Mouse (Mus musculus) embryonic fibroblast, embryonic 13.5 days (primary cell): ENCODE measurements around the gene Zscan10. TPM values are rescaled to one million over a fixed set of nuclear protein-coding genes. Genes with fewer than 3 reads are reported as not detected.

ENCODE experiments used
- H3K27ac ChIP-seq: 2 replicates; pipeline ENCODE4 v1.5.1; 2012; ENCODE audit warnings: low read length, control low read depth, inconsistent platforms; ENCODE audit not compliant: insufficient read depth
- H3K4me1 ChIP-seq: 2 replicates; pipeline ENCODE4 v1.6.1; 2011; ENCODE audit warnings: low read length; ENCODE audit not compliant: control insufficient read depth, insufficient read depth
- H3K4me3 ChIP-seq: 2 replicates; pipeline ENCODE4 v1.5.1; 2011; ENCODE audit warnings: mild to moderate bottlenecking, control low read depth, low read length; ENCODE audit not compliant: insufficient read depth
- CTCF ChIP-seq: IDR thresholded peaks from 2 replicates; pipeline ENCODE4 v1.5.1; 2011; ENCODE audit warnings: mild to moderate bottlenecking, control low read depth, low read length, moderate library complexity, borderline replicate concordance; ENCODE audit not compliant: insufficient read depth
- POLR2A ChIP-seq: IDR thresholded peaks from 2 replicates; pipeline ENCODE4 v1.6.1; 2011; ENCODE audit warnings: low read depth, mild to moderate bottlenecking, control low read depth, low read length, moderate library complexity
- polyA plus RNA-seq: library from polyadenylated mRNA; stranded (reverse); fragments of >200 nt; gene quantifications from 2 replicates; pipeline ENCODE4 v1.2.4, GENCODE M21; 2011; ENCODE audit warnings: low read depth; ENCODE audit not compliant: missing spikeins, insufficient read length

Gene Zscan10
- polyA plus RNA-seq, 1 experiment, result not detected

GRCm38 (mm10) chr17:23603542-23603941 lies 2.9 kb downstream of the Zscan10 start:
- TF ChIP-seq CTCF (no peak), POLR2A (no peak)
- no peak overlapping the region for H3K4me3 ChIP-seq
- H3K4me1 ChIP-seq, result no peaks in the 10 kb centered on the region
- no peak overlapping the region for H3K27ac ChIP-seq

DNA sequence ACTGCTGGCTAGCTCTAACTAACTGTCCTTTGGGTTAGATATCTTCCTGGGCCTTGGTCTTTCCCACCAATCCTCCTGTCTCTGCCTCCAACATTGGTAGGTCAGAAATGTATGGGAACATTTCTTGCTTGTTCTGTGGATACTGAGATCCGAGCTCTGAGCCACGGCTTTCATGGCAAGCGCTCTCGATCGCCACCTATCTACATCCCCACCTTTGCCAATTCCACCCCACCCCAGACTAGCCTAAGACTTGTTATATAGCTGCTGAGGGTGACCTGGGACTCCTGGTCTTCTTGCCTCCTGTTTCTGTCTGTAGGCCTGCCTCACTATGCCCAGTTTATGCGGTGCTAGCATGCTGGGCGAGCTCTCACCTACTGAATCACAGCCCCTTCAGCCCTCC lies 3.7 kb downstream of the Zscan10 start:
- H3K4me3 ChIP-seq, result no peak overlapping the region
- H3K4me1 ChIP-seq, result no peaks in the 10 kb centered on the region
- no peak for TF ChIP-seq POLR2A
- no peak for TF ChIP-seq CTCF
- no peak overlapping the region for H3K27ac ChIP-seq

GRCm38 (mm10) chr17:23605220-23605619 lies 4.6 kb downstream of the Zscan10 start:
- Histone ChIP-seq H3K4me1 (no peaks in the 10 kb centered on the region), H3K27ac (no peak overlapping the region), H3K4me3 (no peak overlapping the region)
- TF ChIP-seq CTCF, result no peak
- no peak for TF ChIP-seq POLR2A

DNA sequence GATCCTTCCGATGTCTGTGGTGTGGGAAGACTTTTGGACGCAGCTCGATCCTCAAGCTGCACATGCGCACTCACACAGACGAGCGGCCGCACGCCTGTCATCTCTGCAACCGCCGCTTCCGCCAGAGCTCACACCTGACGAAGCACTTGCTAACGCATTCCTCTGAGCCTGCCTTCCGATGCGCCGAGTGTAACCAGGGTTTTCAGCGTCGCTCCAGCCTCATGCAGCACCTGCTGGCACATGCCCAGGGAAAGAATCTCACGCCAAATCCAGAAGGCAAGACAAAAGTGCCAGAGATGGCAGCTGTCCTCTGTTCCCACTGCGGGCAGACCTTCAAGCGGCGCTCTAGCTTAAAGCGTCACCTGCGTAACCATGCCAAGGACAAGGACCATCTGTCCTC lies 9.0 kb downstream of the Zscan10 start:
- H3K4me1 ChIP-seq, result no peaks in the 10 kb centered on the region
- H3K27ac ChIP-seq, result no peak overlapping the region
- no peak for TF ChIP-seq CTCF
- TF ChIP-seq POLR2A, result no peak
- H3K4me3 ChIP-seq, result no peak overlapping the region

GRCm38 (mm10) chr17:23610361-23610800 lies 9.7 kb downstream of the Zscan10 start:
- TF ChIP-seq CTCF, result peak; percentile 95
- TF ChIP-seq POLR2A, result no peak
- Histone ChIP-seq H3K4me1 (no peaks in the 10 kb centered on the region), H3K27ac (no peak overlapping the region), H3K4me3 (no peak overlapping the region)

DNA sequence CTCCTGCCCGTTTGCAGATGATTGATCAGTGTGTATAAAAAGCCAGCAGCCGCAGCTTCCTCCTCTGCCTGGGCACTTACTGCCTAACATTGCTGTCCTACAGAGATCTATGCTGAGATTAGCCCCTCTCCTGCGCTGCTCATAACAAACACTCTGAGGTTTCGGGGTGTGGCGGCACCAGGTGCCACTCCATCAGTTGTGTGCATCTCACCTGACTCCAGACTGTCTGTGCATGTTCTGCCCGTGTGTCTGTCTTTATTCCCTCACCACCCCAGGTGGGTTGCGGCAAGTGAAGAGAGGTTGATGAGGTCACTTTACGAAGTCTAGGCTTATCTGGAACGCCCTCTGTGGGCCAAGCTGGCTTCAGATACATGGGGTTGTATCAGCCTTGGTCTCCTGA lies 16.4 kb downstream of the Zscan10 start:
- Histone ChIP-seq H3K4me3 (no peak overlapping the region), H3K27ac (no peak overlapping the region), H3K4me1 (no peaks in the 10 kb centered on the region)
- TF ChIP-seq CTCF (no peak), POLR2A (no peak)

DNA sequence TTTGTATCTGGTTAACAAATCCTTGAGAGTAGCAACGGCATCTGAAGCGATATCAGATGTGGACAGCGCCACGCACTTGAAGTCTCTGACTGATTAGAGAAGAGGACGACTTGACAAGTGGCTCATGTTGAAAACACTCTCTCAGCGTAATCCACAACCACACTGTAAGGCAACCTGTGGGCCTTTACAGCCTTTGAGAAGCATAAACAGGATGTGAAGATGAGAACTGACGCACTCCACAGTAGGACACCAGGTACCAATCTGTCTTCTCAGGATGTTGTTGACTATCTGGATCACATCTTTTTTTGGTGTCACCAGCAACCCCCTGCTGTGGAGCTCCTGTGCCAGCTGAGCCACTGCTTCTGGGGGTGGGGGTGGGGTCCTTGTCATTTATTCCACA lies 19.7 kb downstream of the Zscan10 start:
- TF ChIP-seq POLR2A (no peak), CTCF (no peak)
- no peak overlapping the region for H3K4me3 ChIP-seq
- H3K27ac ChIP-seq, result no peak overlapping the region
- H3K4me1 ChIP-seq, result no peaks in the 10 kb centered on the region

DNA sequence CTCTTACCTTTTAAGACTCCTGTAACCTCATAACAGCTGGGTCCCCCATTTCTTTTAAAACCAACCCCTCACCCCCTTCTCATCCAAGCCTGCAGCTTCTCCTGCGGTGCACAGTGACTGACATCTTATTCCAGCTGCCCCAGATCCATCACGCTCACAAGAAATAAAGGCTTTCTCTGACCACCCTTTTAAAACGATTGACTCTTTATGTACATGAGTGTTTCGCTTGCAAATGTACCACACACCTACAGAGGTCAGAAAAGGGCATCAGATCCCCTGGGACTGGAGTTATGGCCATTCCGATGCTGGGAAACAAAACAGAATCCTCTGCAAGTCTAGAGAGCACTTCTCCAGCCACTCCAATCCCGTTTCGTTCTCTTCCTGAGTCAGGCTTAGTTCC lies 27.2 kb downstream of the Zscan10 start:
- H3K27ac ChIP-seq, result no peak overlapping the region
- no peak for TF ChIP-seq POLR2A
- TF ChIP-seq CTCF, result no peak

DNA sequence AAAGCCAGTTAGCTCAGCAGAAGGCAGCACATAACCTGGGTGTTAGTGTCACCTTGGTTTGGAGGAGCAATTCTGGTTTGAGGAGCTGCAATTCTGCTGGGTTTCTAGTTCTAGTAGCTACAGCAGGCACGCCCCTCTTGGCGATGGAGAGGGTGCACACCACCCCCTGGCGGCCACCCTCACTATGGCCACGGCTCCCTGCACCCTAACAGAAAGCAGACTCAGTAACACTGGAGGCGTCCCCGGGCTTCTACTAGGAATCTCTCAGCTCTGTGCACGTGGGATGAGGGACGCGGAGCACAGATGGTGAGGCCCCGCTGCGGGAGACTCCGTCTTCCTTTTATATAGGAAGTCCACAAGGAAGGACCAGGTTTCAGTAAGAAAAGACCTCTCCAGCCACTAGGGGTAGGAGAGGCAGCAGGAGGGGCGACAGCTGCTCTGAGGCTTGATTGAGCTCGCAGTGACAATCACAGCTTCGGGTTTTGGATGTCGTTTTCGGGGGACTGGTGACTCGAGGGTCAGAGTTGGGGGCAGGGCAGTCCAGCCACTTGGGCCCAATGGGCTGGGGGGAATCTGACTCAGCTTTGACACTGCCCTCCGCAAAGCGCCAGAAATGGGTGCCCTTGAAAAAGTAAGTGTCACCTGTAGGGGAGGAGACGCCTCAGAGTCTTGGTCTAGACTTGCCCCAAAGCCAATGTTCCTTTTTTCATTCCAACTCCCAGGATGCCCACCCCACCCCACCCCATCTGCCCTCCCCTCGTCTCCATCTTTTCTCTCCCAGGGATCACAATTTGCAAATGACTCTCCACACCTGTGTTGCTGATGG lies 29.8 kb downstream of the Zscan10 start:
- TF ChIP-seq POLR2A (no peak), CTCF (peak; percentile 90)
- no peak overlapping the region for H3K4me3 ChIP-seq
- H3K4me1 ChIP-seq, result no peaks in the 10 kb centered on the region
- H3K27ac ChIP-seq, result no peak overlapping the region

More for the DNA sequence above, 27.2 kb downstream of the Zscan10 start:
- Histone ChIP-seq H3K4me3 (no peak overlapping the region), H3K4me1 (no peaks in the 10 kb centered on the region)

- Histone ChIP-seq H3K27ac (no peak overlapping the region), H3K4me3 (no peak overlapping the region), H3K4me1 (no peaks in the 10 kb centered on the region)
- no peak for TF ChIP-seq POLR2A
- TF ChIP-seq CTCF, result no peak
Measured at GRCm38 (mm10) chr17:23631241-23631640, 30.6 kb downstream of the Zscan10 start.
